Mouse (Mus musculus): ENCODE results near the gene Lcn10. TPM values are rescaled to one million over a fixed set of nuclear protein-coding genes. Genes with fewer than 3 reads are reported as not detected.

Gene Lcn10
- not detected in 2 replicates for polyA plus RNA-seq (2016; fragmentation: Nextera tagmentation; extraction: Ambion mirVana)

- WGBS, result 70% methylated on average over 2 of the region's 2 CpGs
- peaks cover 17% of the 10 kb centered on the region; the same call in 1 of the 2 replicates for H3K27me3 ChIP-seq (ENCODE audit: insufficient read depth, poor library complexity, severe bottlenecking)
Observed at GRCm38 (mm10) chr2:25682426-25682825, at the start of gene Lcn10. Gene Lcn10, plus strand, starts transcription at chr2:25682726.

GRCm38 (mm10) chr2:25633616-25634015, 48.9 kb upstream of the Lcn10 start:
- Histone ChIP-seq H3K4me3 (no peak overlapping the region), H3K36me3 (no peaks in the 10 kb centered on the region), H3K9me3 (no peaks in the 10 kb centered on the region), H3K27ac (no peak overlapping the region), H3K27me3 (ENCODE audit: insufficient read depth, poor library complexity, severe bottlenecking) (peaks cover 2% of the 10 kb centered on the region; the same call in 1 of the 2 replicates), H3K4me1 (peaks cover 6% of the 10 kb centered on the region)
- no peak for DNase-seq (ENCODE audit: low spot score)
- 73% methylated on average over 3 of the region's 3 CpGs for WGBS

More at GRCm38 (mm10) chr2:25682426-25682825, at the start of gene Lcn10:
- H3K4me3 ChIP-seq, result no peak within 1 kb of the TSS
- H3K9me3 ChIP-seq, result no peaks in the 10 kb centered on the region
- H3K27ac ChIP-seq, result no peak within 1 kb of the TSS
- no peak for DNase-seq (ENCODE audit: low spot score)
- no peaks in the 10 kb centered on the region for H3K4me1 ChIP-seq
- no peaks in the 10 kb centered on the region for H3K36me3 ChIP-seq

- WGBS, result 26% methylated on average over 1 of the region's 1 CpGs
- DNase-seq (ENCODE audit: low spot score), result no peak
- no peak overlapping the region for H3K27ac ChIP-seq
- H3K4me1 ChIP-seq, result 0 out of 2 replicates have a peak, but pooled peaks cover 2% of the 10 kb centered on the region
- no peaks in the 10 kb centered on the region for H3K9me3 ChIP-seq
- no peaks in the 10 kb centered on the region for H3K27me3 ChIP-seq (ENCODE audit: insufficient read depth, poor library complexity, severe bottlenecking)
- H3K4me3 ChIP-seq, result no peak overlapping the region
- H3K36me3 ChIP-seq, result no peaks in the 10 kb centered on the region
Observed at GRCm38 (mm10) chr2:25634046-25634445, 48.5 kb upstream of the Lcn10 start.

GRCm38 (mm10) chr2:25639890-25640289, 42.6 kb upstream of the Lcn10 start:
- Histone ChIP-seq H3K27ac (no peak overlapping the region), H3K9me3 (no peaks in the 10 kb centered on the region), H3K4me3 (no peak overlapping the region), H3K36me3 (no peaks in the 10 kb centered on the region), H3K27me3 (ENCODE audit: insufficient read depth, poor library complexity, severe bottlenecking) (no peaks in the 10 kb centered on the region), H3K4me1 (0 out of 2 replicates have a peak, but pooled peaks cover 3% of the 10 kb centered on the region)
- DNase-seq (ENCODE audit: low spot score), result no peak
- WGBS, result 18% methylated on average over 6 of the region's 6 CpGs

- Histone ChIP-seq H3K27ac (no peak within 1 kb of the TSS), H3K27me3 (ENCODE audit: insufficient read depth, poor library complexity, severe bottlenecking) (peaks cover 21% of the 10 kb centered on the region), H3K9me3 (no peaks in the 10 kb centered on the region), H3K4me1 (no peaks in the 10 kb centered on the region), H3K36me3 (no peaks in the 10 kb centered on the region), H3K4me3 (no peak within 1 kb of the TSS)
- WGBS, result 67% methylated on average over 2 of the region's 2 CpGs
- DNase-seq (ENCODE audit: low spot score), result no peak
Observed at GRCm38 (mm10) chr2:25652902-25653301, 29.6 kb upstream of the Lcn10 start, which contains the start of gene Lcn8. Gene Lcn8, plus strand, starts transcription at chr2:25653120.

GRCm38 (mm10) chr2:25654502-25654901, 28.0 kb upstream of the Lcn10 start:
- Histone ChIP-seq H3K4me3 (no peak overlapping the region), H3K9me3 (no peaks in the 10 kb centered on the region), H3K36me3 (no peaks in the 10 kb centered on the region), H3K4me1 (no peaks in the 10 kb centered on the region), H3K27me3 (ENCODE audit: insufficient read depth, poor library complexity, severe bottlenecking) (peaks cover 21% of the 10 kb centered on the region), H3K27ac (no peak overlapping the region)
- 62% methylated on average over 1 of the region's 1 CpGs for WGBS
- DNase-seq (ENCODE audit: low spot score), result no peak

GRCm38 (mm10) chr2:25656691-25657090, 25.8 kb upstream of the Lcn10 start:
- DNase-seq (ENCODE audit: low spot score), result no peak
- H3K4me3 ChIP-seq, result no peak overlapping the region
- no peaks in the 10 kb centered on the region for H3K4me1 ChIP-seq
- peaks cover 21% of the 10 kb centered on the region for H3K27me3 ChIP-seq (ENCODE audit: insufficient read depth, poor library complexity, severe bottlenecking)
- no peak overlapping the region for H3K27ac ChIP-seq
- WGBS, result 82% methylated on average over 4 of the region's 4 CpGs
- no peaks in the 10 kb centered on the region for H3K9me3 ChIP-seq
- no peaks in the 10 kb centered on the region for H3K36me3 ChIP-seq

- H3K27me3 ChIP-seq (ENCODE audit: insufficient read depth, poor library complexity, severe bottlenecking), result peaks cover 21% of the 10 kb centered on the region
- H3K27ac ChIP-seq, result no peak overlapping the region
- WGBS, result 75% methylated on average over 4 of the region's 4 CpGs
- no peak overlapping the region for H3K4me3 ChIP-seq
- no peaks in the 10 kb centered on the region for H3K9me3 ChIP-seq
- H3K4me1 ChIP-seq, result no peaks in the 10 kb centered on the region
- H3K36me3 ChIP-seq, result no peaks in the 10 kb centered on the region
- no peak for DNase-seq (ENCODE audit: low spot score)
Observed at GRCm38 (mm10) chr2:25657246-25657645, 25.3 kb upstream of the Lcn10 start.

GRCm38 (mm10) chr2:25657652-25658051, 24.9 kb upstream of the Lcn10 start, which contains the start of gene Lcn5:
Gene Lcn5, plus strand, starts transcription at chr2:25657952.
- Histone ChIP-seq H3K36me3 (no peaks in the 10 kb centered on the region), H3K9me3 (no peaks in the 10 kb centered on the region), H3K27me3 (ENCODE audit: insufficient read depth, poor library complexity, severe bottlenecking) (peaks cover 21% of the 10 kb centered on the region), H3K4me1 (no peaks in the 10 kb centered on the region), H3K27ac (no peak within 1 kb of the TSS), H3K4me3 (no peak within 1 kb of the TSS)
- DNase-seq (ENCODE audit: low spot score), result no peak

GRCm38 (mm10) chr2:25660279-25660678, 22.2 kb upstream of the Lcn10 start:
- no peak overlapping the region for H3K4me3 ChIP-seq
- H3K36me3 ChIP-seq, result no peaks in the 10 kb centered on the region
- H3K27me3 ChIP-seq (ENCODE audit: insufficient read depth, poor library complexity, severe bottlenecking), result peaks cover 10% of the 10 kb centered on the region
- no peaks in the 10 kb centered on the region for H3K4me1 ChIP-seq
- DNase-seq (ENCODE audit: low spot score), result no peak
- H3K27ac ChIP-seq, result no peak overlapping the region
- WGBS, result 88% methylated on average over 8 of the region's 8 CpGs
- no peaks in the 10 kb centered on the region for H3K9me3 ChIP-seq

- no peaks in the 10 kb centered on the region for H3K27me3 ChIP-seq (ENCODE audit: insufficient read depth, poor library complexity, severe bottlenecking)
- no peaks in the 10 kb centered on the region for H3K9me3 ChIP-seq
- H3K4me3 ChIP-seq, result no peak overlapping the region
- no peak for DNase-seq (ENCODE audit: low spot score)
- H3K27ac ChIP-seq, result no peak overlapping the region
- 80% methylated on average over 6 of the region's 6 CpGs for WGBS
- H3K4me1 ChIP-seq, result no peaks in the 10 kb centered on the region
- no peaks in the 10 kb centered on the region for H3K36me3 ChIP-seq
Observed at GRCm38 (mm10) chr2:25661245-25661970, 21.1 kb upstream of the Lcn10 start.

- no peak for DNase-seq (ENCODE audit: low spot score)
Observed at GRCm38 (mm10) chr2:25663511-25663910, 19.0 kb upstream of the Lcn10 start.

GRCm38 (mm10) chr2:25664125-25664524, 18.4 kb upstream of the Lcn10 start:
- H3K27me3 ChIP-seq (ENCODE audit: insufficient read depth, poor library complexity, severe bottlenecking), result no peaks in the 10 kb centered on the region
- WGBS, result 84% methylated on average over 5 of the region's 5 CpGs

More at GRCm38 (mm10) chr2:25663511-25663910, 19.0 kb upstream of the Lcn10 start:
- Histone ChIP-seq H3K4me3 (no peak overlapping the region), H3K36me3 (no peaks in the 10 kb centered on the region), H3K4me1 (no peaks in the 10 kb centered on the region), H3K27ac (no peak overlapping the region), H3K9me3 (no peaks in the 10 kb centered on the region), H3K27me3 (ENCODE audit: insufficient read depth, poor library complexity, severe bottlenecking) (no peaks in the 10 kb centered on the region)
- 61% methylated on average over 1 of the region's 1 CpGs for WGBS

More at GRCm38 (mm10) chr2:25664125-25664524, 18.4 kb upstream of the Lcn10 start:
- Histone ChIP-seq H3K36me3 (no peaks in the 10 kb centered on the region), H3K27ac (no peak overlapping the region), H3K4me1 (no peaks in the 10 kb centered on the region), H3K9me3 (no peaks in the 10 kb centered on the region), H3K4me3 (no peak overlapping the region)
- DNase-seq (ENCODE audit: low spot score), result no peak

All from heart, embryonic 10.5 days (tissue).